Mouse (Mus musculus) hematopoietic stem cell, adult 5-6 weeks (primary cell): ENCODE data around the gene Rprd1b. TPM values are rescaled to one million over a fixed set of nuclear protein-coding genes. Genes with fewer than 3 reads are reported as not detected.

Experiments used
- ATAC-seq, 2 experiments: fragments of 125-278 bp in 1 of 2; replicated peaks in 1 of 2; 2 replicates each; pipeline ENCODE4 v1.8.0; 2016 to 2017; ENCODE audit warnings: inconsistent platforms in 2 of 2, mild to moderate bottlenecking in 2 of 2, moderate number of reproducible peaks in 2 of 2, low read depth in 1 of 2, moderate TSS enrichment in 1 of 2; ENCODE audit not compliant: low FRiP score in 2 of 2, poor library complexity in 2 of 2, severe bottlenecking in 2 of 2, insufficient read depth in 1 of 2, low TSS enrichment in 1 of 2
- total RNA-seq: library from RNA; stranded (forward); fragments of 172-1452, 232-1000 nt; gene quantifications from 2 replicates; pipeline ENCODE4 v1.2.3, GENCODE M21; 2017

Rprd1b gene
- total RNA-seq, 1 experiment from 2014 or later, result 40.9 TPM

DNA sequence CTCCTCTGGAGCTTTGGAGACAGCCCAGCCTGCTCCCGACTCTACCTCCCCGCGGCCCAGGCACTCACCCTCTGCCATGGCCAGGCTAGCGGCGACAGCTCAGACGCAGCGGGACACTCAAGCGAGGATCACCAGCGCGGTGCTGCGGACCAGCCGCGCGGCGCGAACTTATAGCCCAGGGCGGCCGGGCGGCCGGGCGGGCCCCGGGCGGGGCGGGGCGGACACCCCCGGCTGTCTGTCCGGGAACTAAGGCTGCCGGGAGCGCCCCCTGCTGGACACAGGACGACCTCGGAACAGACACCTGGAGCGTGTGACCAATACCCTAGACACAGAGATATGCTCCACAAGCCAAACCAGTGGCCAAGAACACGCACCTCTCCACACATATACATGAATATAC lies 117.9 kb downstream of the Rprd1b start, which contains the start of gene Tgm2:
Gene Tgm2 (minus strand): TSS at position 214 of the 400 bp plus-strand sequence.
- ATAC-seq, result peak; percentile 56 to 68; a peak in 3 of 4 replicates

- ATAC-seq, result no peak
Measured at GRCm38 (mm10) chr2:158146971-158147370, 118.7 kb downstream of the Rprd1b start.

- ATAC-seq, result no peak
Measured at GRCm38 (mm10) chr2:158151077-158151476, 122.8 kb downstream of the Rprd1b start.

DNA sequence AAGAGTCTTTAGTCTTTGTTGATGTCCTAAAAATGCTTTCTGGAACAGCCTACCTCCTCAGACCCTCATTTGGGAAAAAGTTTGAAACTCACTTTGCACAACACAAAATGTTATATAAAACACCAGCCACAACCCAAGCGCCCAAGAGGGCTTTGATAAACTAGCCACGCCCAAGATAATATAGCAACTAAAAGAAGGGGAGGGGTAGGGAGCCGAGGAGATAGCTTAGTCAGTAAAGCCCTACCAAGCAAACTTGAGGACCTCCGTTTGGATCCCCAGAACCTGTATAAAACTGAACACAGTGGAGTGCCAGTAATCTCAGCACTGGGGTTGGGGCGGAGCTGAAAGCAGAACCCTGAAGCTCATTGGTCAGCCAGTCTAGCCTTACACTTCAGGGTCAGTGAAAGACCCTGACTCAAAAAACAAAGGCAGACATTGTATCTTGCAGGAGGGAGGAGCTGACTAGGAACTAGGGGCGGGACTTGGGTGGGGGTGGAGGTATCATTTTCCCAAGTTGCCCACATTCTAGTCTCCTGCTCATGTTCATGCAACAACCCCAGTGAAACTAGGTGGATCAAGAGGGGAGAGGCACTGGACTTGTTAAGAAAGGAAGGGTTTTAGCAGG lies 124.5 kb downstream of the Rprd1b start:
- no peak for ATAC-seq

GRCm38 (mm10) chr2:158153728-158154343 lies 125.5 kb downstream of the Rprd1b start:
- ATAC-seq, result peak; percentile 79 to 81

- no peak for ATAC-seq
Measured at GRCm38 (mm10) chr2:158154641-158155040, 126.3 kb downstream of the Rprd1b start.

GRCm38 (mm10) chr2:158155101-158155500 lies 126.8 kb downstream of the Rprd1b start:
- ATAC-seq, result no peak

GRCm38 (mm10) chr2:158155615-158156014 lies 127.3 kb downstream of the Rprd1b start:
- ATAC-seq, result no peak

DNA sequence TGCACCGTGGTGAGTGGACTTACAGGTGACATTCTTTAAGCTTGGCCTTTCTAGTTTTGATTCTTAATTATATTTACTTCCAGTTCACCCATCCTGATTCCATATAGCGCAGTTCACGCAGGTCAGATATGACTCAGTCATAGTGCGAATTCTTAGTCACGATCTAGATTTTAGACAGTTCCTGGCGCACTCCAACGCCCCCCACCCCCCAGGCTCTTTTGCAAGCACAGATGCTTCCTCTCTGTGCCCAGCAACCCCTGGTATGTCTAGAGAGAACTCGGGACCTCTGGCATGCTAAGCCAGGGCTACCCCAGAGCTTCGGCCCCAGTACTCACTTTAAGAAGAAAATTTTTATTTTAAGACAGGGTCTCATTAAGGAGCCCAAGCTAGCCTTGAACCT lies 128.2 kb downstream of the Rprd1b start:
- ATAC-seq, result peak; percentile 26 to 43; a peak in 3 of 4 replicates

- ATAC-seq, result no peak
Measured at GRCm38 (mm10) chr2:158157654-158158053, 129.4 kb downstream of the Rprd1b start.

DNA sequence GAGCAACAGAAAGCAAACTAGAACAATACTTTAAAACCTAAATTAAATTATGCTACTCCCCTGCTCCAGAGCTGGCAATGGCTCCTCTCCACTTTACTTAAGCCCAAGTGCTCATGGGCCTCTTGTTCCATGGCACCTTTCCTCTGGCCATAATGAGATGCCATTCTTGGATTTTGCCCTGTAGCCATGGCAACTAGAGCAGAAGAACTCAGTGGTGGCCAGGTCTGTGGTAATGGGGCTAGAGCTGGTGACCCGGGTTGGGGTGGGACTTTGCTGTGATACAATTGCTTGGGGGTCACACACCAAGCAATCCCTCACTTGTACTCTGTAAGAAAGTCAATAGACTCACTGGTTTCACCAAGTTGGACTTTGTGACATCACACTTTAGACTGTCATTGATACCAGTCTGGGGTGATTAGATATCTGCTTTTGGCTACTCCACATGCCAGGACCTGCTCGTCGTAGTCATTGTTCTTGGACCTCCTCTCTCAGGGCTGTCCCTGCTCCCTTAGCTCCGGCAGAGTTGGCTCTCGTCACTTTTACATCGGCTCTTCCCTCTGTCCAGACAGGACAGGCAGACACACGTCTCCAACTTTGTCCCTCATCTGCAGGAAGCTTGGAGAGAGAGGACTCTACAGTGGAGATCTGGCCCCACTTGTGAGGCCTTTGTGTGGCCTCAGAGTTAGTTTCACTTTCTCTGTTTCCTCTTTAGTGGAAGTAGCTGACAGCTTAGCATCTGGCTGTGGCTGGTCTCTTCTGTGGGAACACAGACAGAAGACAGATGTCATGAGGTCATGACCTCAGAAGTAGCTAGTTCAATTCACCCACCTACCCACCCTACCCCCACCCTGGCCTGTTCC lies 131.3 kb downstream of the Rprd1b start:
- peak; percentile 70 to 80 for ATAC-seq

GRCm38 (mm10) chr2:158161761-158162160 lies 133.5 kb downstream of the Rprd1b start:
- no peak for ATAC-seq

GRCm38 (mm10) chr2:158163034-158163433 lies 134.7 kb downstream of the Rprd1b start:
- peak; percentile 35 to 49; a peak in 3 of 4 replicates for ATAC-seq

DNA sequence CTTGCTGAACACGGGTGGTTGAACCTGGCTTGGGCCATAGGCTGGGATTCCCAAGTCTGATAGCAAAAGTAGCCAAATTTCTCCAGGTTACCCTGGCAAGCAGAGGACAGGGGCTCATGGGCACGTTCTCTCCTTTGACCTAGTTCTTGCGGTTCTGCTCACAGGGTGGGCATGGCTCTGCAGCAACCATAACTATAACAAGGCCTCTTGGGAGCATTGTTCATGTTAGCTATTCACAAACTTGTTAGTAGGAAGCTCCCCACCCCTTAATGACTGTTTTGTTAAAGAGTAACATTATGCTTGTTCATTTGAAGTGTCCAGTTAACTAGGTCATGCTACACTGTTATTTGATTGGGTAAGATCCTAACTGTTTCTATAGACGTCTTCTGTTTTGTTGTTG lies 137.5 kb downstream of the Rprd1b start:
- no peak for ATAC-seq

DNA sequence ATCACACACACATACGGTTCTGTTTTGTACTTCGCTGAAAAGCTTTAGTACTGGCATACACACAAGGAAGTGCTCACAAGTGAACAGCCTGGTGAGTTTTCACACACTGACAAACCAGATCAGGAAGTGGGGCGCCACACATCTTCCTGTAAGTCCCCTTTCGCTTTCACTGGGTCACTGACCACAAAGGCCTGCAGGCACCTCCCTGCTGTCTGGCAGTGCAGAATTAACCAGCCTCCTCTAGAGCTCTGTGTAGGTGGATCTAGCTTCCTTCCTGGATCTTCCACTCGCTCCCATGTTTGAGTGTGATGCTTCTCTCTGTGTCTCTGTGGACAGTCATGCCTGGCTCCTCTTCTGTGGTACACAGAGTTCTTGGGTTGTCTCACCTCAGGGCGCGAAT lies 138.3 kb downstream of the Rprd1b start:
- ATAC-seq, result peak; percentile 93 to 95

DNA sequence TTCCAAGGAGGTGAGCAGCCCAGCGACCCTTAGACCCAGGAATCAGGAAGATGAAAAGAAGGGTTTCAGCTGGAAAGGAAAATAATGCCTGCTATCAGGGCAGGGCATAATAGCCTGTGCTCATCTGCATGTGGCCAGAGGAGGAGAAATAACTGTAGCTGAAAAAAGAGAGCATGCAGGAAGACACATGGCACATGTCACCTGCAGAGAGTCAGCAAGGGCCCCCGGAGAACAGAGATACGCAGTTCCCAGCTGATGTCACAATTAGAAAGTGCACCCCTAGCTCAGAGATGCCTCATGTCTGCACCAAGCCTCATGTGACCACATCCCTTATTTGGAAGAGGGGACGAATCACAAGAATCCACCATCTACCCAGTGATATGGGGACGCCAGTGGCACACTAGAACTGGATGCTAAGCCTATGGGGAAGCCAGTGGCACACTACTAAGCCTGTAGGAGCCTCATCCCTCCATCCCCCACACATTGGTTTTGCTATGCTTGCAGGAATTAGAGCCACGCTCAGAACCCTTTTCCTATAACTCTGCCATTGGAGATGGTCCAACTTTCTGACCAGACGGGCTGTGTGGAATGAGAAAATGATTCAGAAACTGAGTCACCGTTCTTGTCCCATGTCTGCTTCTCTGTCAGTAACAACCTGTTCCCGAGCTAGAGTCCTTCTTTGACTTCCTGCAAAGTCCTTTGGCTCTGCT lies 139.4 kb downstream of the Rprd1b start:
- ATAC-seq, result no peak

DNA sequence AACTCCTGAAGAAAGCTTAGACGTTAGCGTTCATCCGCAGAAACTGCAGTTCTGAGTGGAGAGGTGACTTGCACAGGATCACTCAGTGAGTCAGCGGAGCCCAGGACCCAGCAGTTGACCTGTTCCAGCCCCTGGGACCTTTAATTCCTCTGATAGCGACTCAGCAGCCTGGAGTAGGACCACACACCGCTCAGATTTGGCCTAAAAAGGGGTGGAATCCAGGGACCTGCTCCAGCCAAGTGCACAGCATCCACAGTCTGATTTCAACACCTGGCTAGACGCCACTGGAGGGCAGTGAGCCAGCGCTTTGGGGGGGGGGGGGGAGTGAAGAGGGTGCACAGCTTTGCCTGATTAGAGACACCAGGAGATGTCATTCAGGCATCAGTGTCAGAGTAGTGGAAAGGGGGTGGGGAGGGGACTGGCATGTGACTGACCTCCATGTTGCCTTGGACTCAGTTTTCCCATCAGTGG lies 140.5 kb downstream of the Rprd1b start:
- no peak for ATAC-seq
